Mouse (Mus musculus): Measurements from ENCODE around the gene Bcl3. TPM values are rescaled to one million over a fixed set of nuclear protein-coding genes. Genes with fewer than 3 reads are reported as not detected.
A peak's percentile ranks its signal among the peaks of the same experiment; 100 is the strongest.

Bcl3 gene
- total RNA-seq, 4 experiments from 2014 or later = 16.5 to 23.4 (median 21.9) TPM

DNA sequence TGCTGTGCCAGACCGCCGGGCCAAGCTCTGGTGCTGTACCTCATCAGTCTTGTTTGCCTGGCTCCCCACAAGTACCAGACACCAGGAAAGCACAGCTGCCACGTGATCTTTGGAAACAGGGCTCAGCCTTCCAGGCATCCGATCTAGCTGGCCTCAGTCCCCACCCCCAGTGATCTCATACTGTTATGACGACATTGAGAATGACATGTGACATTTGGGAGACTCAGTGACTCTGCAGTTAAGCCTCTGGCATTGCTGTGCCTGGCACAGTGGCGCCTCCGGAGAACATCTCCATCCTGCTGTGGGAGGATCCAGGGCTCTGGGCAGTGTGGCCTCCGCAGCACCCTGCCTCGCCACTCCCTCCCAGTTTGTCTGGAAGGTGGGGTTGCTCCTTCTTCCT, 9.3 kb upstream of the Bcl3 start:
- DNase-seq = peak; percentile 63

DNA sequence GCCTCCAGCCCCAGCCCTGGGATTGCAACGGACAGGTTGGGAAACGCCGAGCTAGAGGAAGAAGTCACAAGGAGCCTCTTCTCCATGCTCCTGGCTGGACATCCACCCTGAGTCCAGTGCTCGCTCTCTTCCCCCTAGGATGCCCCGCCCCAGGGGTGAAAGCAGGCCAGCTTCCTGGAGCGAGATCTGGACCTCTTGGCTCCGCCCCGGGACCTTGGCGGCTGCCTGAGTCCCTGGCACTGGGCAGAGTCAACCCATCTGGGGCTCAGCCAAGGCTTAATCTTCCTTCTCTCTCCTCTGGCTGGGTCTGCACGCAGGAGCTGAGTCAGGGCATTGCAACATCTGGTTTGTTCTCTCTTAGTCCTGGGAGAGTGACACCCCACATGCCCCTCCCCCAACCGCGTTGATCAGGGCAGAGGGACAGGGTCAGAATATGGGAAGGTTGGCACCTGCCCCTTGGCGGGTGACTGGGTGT, 8.1 kb upstream of the Bcl3 start:
- DNase-seq = peak; percentile 98

DNA sequence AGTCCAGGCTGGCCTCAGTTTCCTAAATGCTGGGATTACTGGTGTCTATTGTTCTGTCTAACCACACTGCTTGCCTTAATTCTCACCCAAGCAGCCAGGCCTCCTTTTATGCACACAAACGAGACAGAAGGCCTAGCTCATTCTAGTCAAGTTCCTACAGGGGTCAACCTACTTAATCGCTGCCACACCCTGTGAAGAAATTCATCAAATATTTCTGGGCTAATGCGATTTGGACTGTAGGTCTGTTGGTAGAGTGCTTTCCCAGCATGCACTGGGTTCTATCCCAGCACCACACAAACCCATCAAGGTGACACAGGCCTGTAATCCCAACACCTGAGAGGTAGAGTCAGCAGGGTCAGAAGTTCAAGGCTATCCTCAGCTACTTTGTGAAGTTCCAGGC, 7.1 kb upstream of the Bcl3 start:
- no peak for DNase-seq

DNA sequence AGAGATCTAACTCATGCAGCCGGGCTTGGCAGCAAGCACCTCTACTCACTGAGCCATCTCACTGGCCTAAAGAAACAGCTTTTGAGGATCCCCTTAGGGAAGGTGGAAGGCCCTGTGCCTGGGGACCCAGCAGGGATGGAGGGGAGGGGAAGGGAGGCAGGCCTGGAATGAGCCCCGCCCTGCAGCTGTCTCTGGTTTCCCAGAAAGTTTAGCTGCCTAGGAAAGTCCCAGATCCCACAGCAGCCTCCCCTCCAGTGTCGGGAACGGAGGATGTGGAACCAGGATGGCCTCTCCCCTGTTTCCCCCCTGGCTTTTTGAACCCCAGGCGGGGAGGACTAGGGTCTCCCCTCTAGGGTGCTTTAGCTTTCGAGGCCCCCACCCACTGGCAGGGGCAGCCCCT, 4.2 kb upstream of the Bcl3 start:
- no peak for DNase-seq

DNA sequence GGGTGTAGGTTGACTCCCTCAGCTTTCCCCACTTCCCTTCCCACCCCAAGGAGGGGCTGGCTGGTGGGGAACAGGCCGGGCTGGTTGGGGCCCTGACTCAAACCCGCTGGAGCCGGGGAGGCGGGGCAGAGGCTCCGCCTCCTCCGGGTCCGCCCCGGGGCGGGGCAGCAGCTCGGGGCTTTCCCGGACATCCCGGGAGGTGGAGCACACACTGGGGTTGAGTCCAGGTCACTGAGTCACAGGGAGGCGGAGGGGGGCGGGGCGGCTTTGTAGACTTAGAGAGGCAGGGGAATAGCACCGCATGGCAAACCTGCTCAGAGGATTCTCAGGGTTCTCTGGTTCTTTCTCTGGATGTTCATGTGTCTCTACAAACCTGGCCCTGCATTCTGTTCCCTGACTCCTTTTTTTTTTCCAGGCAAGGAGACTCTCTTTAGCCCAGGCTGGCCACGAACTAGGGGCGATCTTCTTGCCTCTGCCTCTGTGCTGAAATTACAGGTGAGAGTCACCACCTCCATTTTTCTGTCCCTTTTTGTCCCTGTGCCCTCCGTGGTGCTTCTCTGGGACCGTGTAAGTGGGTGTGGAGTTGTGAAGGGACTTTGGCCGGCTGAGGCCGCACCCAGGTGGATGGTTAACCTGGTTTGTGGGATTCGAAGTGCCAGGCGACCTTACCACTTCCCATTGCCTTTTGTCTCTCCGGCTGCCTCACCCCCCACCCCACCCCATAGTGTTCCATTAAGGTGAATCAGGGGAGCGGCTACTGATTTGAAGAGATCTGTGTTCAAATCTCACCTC, 1.8 kb upstream of the Bcl3 start:
- DNase-seq = peak; percentile 90

DNA sequence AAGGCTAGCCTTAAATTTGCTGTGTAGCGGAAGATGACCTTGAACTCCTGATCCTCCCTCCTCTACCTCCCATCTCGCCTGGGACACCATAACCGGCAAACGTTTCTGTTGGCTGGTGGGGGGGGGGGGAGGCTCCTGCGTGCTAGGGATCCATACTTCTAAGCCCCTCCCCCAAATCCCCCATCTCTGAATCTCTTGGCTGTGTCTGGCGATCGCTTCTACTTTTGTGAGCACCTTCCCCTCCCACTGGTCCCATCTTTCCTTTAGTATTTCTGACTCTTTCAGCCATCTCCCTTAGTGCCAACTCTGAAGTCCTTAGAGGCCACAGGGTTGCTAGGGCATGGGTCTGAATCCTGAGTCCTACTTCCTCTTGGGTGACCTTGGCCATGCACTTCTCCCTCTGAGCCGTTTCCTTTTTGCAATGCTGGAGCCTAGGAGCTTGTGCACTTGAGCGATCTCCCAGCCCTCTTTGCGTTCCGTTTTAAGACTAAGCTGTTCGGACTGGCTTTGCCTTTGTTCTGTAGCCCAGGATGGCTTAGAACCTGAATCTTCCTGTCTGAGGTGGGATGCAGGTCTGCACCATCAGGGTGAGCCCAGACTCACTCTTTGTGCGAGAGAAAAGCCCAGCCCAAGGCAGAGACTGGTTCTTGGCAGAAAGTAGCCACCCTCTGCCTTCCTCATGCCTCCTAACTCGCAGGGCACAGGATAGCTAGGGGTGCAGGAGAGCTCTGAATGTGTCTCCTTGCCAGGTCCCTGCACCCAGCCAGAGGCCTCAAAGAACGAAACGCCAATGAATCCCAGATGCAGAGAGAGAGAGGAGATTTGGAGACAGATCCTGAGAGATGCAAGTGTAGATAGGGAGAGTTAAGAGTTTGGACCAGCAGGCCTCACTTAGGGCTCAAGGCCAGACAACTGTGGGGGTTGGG, 949 bp upstream of the Bcl3 start:
- no peak for DNase-seq

DNA sequence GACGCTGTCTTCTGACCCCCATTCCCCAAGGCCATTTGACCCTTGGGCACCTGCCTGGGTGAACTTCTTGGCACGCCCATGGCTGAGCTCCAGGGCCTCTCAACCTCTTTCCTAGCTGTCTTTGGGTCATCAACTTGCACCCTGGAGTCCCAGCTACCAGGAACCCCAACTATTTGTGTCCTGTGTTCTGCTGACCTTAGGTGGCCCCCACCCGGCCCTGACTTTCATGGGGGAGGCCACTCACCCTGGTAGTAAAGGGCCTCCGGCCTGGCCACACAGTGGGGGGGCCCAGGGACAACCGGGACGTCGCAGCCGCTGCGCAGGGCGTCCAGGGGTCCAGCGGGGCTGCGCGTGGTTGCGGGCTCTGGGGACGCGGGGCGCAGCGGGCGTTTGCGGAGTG, 377 bp downstream of the Bcl3 start:
- no peak for DNase-seq

DNA sequence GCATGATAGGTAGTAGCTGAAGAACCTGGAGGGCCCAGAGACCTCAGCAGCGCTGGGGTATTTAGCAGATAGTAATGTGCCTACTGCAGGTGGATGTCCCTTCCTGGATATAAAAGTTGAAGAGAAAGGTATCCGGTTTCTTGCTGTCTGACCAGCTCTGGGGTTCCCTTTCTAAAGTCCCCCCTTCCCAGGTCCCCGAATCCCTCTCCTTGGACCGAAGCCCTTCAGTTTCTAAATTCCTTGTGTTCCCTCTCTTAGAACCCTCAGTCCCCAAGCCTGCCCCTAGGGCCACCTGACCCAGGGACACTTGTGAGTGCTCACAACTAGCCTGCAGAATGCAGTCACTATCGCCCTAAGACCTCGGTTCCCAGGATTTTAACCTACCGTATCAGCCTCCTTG, 937 bp downstream of the Bcl3 start:
- no peak for DNase-seq

DNA sequence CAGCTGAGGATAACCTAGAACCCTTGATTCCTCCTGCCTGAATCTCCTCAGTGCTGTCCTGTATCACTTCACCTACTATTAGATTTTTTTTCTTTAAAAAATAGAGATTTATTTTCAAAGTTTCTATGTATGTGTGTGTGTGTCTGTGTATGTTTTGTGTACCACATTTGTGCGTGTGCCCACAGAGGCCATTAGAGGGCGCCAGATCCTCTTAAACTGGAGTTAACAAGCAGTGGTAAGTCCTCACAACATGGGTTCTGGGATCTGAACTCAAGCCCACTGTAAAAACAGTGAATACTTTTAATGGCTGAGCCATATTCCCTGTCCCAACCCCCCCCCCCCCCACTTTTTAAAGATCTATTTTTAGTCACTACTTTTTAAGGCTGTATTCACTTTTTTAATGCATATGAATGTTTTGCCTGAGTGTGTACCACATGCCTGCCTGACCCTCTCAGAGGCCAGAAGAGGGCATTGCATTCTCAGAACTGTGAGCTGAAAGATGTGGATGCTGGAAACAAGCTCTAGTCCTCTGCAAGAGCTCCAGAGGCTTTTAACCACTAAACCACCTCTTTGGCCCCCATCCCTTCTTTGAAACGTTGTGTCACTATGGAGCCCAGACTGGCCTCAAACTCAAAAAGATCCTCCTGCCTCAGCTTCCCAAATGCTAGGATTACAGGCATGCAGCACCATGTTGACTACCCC, 2.1 kb downstream of the Bcl3 start:
- no peak for DNase-seq

DNA sequence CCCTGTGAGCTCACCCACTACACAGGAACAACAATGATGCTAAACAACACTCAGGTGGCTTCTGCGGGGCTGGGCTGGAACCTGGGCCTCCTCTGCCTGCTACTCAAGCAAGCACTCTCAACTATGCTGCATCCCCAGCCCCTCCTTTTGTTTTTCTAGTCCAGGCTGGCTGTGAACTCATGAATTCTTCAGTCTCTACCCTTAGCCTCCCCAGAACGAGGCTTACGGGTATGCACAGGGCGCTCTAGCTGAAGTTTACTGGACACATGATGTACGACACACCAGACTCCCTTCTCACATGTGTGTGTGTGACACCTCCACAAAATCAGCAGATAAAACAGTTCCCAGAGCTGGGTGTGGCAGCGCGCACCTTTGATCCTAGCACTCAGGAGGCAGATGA, 3.7 kb downstream of the Bcl3 start:
- no peak for DNase-seq

DNA sequence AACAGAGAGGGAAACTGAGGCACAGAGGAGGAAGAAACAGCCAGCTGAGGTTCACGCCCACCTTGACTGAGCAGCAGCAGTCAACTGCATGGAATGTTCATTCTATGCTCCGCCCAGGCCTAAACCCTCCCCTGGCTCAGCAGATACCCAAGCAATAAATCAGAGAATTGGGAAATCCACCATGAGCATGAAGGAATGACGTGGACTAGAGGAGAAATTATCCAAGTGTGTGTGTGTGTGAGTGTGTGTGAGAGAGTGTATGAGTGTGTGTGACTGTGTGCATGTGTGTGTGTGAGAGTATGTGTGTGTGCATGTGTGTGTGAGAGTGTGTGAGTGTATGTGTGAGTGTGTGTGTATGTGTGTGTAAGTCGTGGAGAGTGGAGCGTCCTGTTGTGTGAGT, 4.1 kb downstream of the Bcl3 start:
- peak; percentile 68 for DNase-seq

DNA sequence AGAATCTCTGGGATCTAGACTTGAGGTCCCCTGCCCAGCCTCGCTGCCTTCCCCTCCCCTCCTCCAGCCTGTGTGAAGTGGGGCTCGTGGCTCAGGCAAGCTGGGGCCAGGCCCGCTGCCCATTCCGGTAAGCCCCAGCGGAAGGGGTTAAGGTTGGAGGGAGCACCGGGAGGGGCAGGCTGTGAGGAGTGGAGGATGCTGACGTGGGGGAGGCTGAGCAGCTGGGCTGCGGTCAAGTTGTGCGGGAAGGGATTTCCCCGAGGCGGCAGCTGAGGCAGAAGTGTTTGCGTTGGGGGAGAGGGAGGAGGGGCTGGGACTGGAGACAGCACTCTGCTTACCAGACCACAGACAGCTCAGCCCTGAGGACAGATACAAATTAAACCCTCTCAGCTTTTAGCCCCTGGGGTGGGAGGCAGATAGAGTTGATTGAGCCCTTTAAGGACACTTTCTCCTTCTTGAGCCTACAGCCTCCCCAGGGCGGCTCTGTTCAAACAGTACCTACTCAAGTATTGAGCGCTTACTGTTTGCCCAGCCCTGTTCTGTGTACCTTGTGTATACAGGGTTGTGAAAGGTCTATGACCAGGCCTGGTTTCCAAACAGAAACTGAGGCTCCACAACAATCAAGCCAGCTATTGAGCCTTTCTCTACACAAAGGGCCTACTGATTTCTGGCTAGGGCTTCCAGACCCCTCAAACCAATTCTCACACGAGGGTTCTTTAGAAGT, 5.0 kb downstream of the Bcl3 start:
- DNase-seq = no peak

DNA sequence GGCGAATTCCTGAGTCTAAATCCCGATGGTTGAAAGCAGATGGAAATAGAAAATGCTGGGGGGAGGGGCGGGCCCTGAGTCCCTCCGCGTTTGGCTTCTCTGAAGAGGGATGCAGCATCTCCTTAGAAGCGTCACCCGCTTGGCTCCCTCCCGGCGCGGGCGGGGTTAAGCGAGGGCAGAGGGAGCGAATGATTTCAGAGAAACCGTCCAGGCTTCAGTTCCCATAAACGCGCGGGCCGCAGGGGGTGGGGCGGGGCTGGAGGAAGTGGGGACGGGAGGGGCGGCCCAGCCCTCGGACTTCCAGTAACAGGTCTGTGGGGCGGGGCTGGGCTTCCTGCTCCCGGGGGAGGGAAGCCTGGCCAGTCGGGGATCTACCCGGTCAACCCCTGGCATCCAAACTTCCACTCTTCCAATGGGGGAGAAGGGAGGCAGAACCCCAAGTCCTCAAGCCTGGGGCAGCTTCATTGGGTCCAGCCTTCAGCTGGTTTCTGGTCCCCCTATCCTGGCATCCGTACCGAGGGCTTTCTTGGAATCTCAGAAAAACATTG, 6.3 kb downstream of the Bcl3 start:
- peak; percentile 82 for DNase-seq

DNA sequence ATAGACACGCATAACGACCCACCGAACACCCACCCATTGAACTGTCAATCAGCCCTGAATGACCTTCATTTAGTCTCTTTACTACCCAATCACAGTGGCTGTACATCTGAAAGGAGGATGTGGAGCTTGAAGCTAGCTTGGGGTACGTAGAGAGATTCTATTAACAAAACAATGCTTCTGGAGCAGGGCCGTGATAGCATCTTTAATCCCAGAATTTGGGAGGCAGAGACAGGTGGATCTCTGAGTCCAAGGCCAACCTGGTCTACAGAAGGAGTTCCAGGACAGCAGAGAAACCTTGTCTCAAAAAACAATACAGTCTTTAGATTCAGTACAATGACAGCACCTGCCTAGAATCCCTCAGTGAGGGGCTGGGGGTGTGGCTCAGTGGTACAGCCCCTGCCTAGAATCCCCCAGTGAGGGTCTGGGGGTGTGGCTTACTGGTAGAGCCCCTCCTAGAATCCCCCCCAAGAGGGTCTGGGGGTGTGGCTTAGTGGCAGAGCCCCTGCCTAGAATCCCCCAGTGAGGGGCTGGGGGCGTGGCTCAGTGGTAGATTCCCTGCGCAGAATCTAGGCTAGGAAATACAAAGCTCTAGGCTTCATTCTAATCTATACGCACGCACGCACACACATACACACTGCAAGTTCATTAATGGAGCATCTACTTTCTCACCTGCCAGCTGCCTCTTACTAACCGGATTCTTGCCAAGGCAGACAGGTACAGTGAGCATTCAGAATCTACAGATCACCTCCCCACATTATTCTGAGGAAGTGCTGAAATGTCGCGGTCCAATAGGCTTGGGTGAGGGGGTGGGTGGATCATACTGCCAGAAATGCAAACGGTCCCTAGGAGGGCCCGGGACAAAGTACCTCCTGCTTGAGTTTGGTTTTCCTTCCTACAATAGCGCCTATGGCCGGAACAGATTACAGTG, 7.0 kb downstream of the Bcl3 start:
- no peak for DNase-seq

DNA sequence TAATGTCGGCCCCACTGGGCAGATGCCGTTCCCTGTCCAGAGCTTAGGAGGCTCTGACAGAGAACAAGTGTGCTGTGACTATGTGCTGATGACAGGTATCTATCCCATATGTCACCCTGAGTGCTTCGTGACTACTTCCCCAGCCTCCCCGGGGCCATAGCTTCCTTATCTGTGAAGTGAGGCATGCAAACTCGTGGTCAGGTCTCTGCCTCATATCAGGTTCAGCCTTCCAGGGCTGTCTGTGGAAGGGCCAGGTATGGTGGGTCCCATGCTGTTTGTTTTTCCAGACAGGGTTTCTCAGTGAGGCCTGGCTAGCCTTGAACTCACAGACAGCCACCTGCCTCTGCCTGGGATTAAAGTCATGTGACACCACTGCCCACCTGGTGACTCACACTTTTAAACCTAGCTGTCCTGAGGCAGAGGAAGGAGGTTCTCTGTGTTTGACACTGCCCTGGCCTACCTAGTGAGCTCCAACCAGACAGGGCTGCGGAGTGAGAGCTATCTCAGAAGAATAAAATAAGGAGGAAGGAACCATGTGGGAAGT, 8.9 kb downstream of the Bcl3 start:
- no peak for DNase-seq

DNA sequence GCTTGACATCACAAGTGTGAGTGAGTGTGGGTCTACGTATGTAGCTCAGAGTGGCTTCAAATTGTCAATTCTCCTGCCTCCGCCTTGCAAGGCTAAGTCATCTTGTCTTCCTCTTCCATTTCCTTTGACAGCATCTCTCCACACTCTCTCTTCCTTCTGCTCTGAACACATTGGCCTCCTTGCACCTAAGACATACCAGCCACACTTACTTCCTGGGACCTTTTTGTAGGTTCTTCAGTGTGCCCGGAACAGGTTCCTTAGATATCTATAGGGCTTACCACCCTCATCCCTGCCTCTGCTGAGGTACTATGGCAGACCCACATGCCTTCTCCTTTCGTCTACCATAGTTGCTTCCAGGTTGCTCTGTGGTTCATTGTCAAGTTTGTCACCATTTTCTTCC, 9.4 kb downstream of the Bcl3 start:
- DNase-seq = no peak

DNA sequence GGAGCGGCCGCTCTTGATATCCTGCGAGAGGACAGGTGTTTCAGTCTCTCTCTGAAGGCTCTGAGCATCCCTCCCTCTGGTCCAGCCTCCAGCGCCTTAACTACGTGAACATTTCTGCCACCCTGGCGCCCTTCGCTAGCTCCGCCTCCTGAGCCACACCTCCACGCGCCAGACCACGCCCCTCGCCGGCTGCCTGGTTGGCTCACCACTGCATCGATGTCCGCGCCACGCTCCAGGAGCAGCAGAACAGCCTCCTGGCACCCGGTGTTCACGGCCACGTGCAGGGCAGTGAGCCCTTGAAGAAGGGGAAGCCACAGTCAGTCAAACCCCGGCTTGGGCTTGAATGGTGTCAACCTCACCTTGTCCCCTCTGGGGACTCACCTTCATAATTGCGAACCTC, 11.5 kb downstream of the Bcl3 start:
- DNase-seq = no peak

DNA sequence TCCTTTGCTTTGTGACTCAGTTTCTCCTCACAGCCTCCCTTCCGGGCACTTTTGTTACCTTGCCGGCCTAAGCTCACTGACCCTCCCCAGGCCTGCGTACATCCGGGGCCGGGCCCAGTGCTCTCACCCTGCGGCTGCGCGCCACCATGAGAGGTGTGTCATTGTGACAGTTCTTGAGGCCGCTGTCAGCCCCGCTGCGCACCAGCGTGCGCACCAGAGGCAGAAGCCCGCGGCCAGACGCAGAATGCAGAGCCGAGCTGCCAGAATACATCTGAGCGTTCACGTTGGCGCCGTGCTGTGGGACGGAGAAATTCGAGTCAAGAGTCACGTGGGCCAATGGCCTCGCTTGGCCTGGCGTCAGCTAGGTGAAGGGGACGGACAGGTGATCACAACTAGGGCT, 13.2 kb downstream of the Bcl3 start:
- DNase-seq = no peak

DNA sequence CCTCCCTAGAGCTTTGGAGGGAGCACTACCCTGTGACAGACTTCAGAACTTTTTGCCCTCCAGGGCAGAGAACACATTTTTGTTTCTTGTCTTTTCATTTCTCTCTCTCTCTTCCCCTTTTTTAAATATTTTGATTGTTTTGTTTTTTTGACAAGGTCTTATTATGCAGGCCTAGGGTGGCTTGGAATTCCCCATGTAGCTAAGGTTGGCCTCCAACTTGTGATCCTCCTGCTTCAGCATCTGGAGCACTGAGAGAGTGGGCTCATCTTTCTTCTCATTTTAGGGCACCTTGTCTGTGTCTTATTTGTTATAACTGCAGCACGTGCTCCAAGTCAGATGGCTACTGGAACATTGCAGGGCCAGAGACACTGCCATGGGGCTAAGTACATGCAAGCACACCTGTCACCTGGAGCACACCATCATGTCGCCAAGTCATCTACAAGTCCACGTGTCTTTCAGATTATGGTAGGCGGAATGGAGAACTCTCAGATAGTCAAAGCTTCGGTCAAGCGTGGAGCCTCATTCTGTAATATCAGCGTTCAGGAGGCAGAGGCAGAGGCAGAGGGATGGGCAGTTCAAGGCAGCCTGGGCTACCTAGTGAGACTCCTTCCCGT, 16.1 kb downstream of the Bcl3 start:
- DNase-seq = no peak

DNA sequence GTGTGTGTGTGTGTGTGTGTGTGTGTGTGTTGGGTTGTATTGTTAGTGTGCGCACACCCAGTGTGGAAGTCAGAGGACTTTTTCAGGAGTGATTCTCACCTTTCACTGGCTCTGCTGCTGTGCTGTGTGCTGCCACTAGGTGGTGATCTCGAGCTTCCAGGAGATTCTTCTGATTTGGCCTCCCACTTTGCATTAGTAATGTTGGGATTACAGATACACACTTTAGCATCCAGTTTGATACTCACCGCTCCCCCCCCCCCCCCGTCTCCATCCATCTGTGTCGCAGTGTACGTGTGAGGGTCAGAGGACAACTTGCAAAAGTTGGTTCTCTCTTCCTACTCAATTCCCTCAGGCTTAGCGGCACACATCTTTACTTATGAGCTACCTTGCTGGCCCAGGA, 19.6 kb downstream of the Bcl3 start:
- no peak for DNase-seq
